Mouse (Mus musculus): Measurements from ENCODE around the gene Nags. TPM values are rescaled to one million over a fixed set of nuclear protein-coding genes. Genes with fewer than 3 reads are reported as not detected.
A peak's percentile ranks its signal among the peaks of the same experiment; 100 is the strongest.

Gene Nags
- polyA plus RNA-seq, 1 experiment from 2014 or later, result not detected

DNA sequence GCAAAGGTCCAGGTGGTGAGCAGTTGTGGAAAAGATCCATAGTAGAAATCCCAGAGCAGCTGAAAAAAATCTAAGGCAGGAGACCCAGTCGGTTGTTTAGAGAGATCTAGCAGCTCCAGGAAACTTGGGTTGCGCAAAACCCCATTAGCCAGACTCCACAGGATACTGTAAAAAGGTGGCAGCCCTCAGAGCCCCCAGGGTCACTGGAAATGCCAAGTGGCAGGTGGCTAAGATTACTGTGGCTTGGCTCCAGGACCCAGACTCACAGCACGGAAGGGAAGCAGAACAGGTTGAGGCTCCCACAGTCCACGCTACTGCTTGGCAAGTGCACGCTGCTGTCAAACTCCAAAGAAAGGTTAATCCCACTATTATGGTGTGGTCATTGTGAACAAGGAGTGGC is 14.5 kb downstream of the Nags start:
- H3K9me3 ChIP-seq (replicated peaks), result no peaks in the 10 kb centered on the region
- H3K4me1 ChIP-seq, result peaks cover 9% of the 10 kb centered on the region
- no peak for ATAC-seq (ENCODE audit: low FRiP score)
- no peak overlapping the region for H3K9ac ChIP-seq
- H3K36me3 ChIP-seq, result peaks cover 34% of the 10 kb centered on the region
- H3K4me3 ChIP-seq, result no peak overlapping the region
- WGBS, result 87% methylated on average over 5 of the region's 5 CpGs
- H3K27me3 ChIP-seq, result no peaks in the 10 kb centered on the region
- no peak overlapping the region for H3K27ac ChIP-seq
- H3K4me2 ChIP-seq (replicated peaks), result no peak overlapping the region

DNA sequence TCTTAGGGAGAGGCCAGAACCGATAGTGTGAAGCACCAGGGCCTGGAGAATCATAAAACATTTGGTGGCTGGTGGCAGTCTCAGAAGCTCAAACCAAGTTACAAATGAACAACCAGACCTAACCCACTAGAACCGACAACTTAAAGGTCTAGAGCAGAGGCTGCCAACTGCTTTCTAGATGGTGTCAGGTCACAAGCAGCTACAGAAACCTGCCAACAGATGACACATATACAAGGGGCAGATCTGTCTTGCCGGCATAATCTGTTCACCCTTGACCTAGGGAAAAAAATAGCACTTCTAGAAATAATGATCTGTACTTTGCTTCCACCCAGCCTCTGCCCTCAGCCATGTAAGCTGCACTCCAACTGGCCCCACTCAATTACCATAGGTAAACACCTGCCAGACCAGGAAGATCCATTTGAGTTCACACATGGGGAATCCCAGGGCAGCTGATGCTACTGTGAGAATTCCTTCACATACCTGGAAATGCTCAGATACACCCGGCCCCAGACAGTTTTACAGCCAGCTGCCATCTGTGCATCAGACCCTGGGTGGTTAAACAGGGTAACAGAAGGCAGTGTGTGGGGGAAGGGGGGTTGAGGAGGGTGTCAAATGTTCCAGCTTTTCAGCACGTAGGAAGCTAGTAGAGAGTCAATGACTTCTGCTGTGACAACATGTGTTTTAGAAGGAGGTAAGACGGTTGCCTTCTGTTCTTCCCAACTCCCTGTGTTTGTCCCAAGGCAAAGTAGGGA is 20.8 kb downstream of the Nags start:
- no peaks in the 10 kb centered on the region for H3K4me1 ChIP-seq
- WGBS, result 78% methylated on average over 6 of the region's 6 CpGs
- peaks cover 76% of the 10 kb centered on the region for H3K36me3 ChIP-seq
- no peak overlapping the region for H3K4me3 ChIP-seq
- no peak overlapping the region for H3K27ac ChIP-seq
- no peak overlapping the region for H3K4me2 ChIP-seq (replicated peaks)
- no peaks in the 10 kb centered on the region for H3K9me3 ChIP-seq (replicated peaks)
- no peaks in the 10 kb centered on the region for H3K27me3 ChIP-seq
- ATAC-seq (ENCODE audit: low FRiP score), result no peak
- H3K9ac ChIP-seq, result no peak overlapping the region

GRCm38 (mm10) chr11:102167539-102167938 is 22.2 kb downstream of the Nags start:
- H3K27me3 ChIP-seq, result no peaks in the 10 kb centered on the region
- ATAC-seq (ENCODE audit: low FRiP score), result no peak
- WGBS, result 96% methylated on average over 5 of the region's 5 CpGs
- no peak overlapping the region for H3K9ac ChIP-seq
- no peak overlapping the region for H3K4me3 ChIP-seq
- H3K36me3 ChIP-seq, result peaks cover 67% of the 10 kb centered on the region
- no peak overlapping the region for H3K27ac ChIP-seq
- no peaks in the 10 kb centered on the region for H3K9me3 ChIP-seq (replicated peaks)
- H3K4me1 ChIP-seq, result no peaks in the 10 kb centered on the region
- H3K4me2 ChIP-seq (replicated peaks), result no peak overlapping the region

- Histone ChIP-seq H3K4me1 (no peaks in the 10 kb centered on the region), H3K27me3 (no peaks in the 10 kb centered on the region), H3K9me3 (replicated peaks) (no peaks in the 10 kb centered on the region), H3K4me2 (replicated peaks) (no peak overlapping the region), H3K36me3 (peaks cover 58% of the 10 kb centered on the region), H3K27ac (no peak overlapping the region), H3K9ac (no peak overlapping the region), H3K4me3 (no peak overlapping the region)
- ATAC-seq (ENCODE audit: low FRiP score), result no peak
- 92% methylated on average over 5 of the region's 5 CpGs for WGBS
Measured at GRCm38 (mm10) chr11:102168689-102169088, 23.4 kb downstream of the Nags start.

- H3K27me3 ChIP-seq, result no peaks in the 10 kb centered on the region
- H3K4me1 ChIP-seq, result peaks cover 10% of the 10 kb centered on the region
- no peak overlapping the region for H3K9ac ChIP-seq
- ATAC-seq (ENCODE audit: low FRiP score), result no peak
- H3K9me3 ChIP-seq (replicated peaks), result no peaks in the 10 kb centered on the region
- peaks cover 53% of the 10 kb centered on the region for H3K36me3 ChIP-seq
- H3K27ac ChIP-seq, result no peak overlapping the region
- no peak overlapping the region for H3K4me2 ChIP-seq (replicated peaks)
- H3K4me3 ChIP-seq, result no peak overlapping the region
Measured at GRCm38 (mm10) chr11:102179836-102180235, 34.5 kb downstream of the Nags start.

- no peak for ATAC-seq (ENCODE audit: low FRiP score)
- Histone ChIP-seq H3K36me3 (peaks cover 18% of the 10 kb centered on the region), H3K27ac (peak overlapping the region; percentile 97), H3K4me2 (replicated peaks) (peak overlapping the region; percentile 61), H3K27me3 (no peaks in the 10 kb centered on the region), H3K4me3 (peak overlapping the region; percentile 88), H3K9me3 (replicated peaks) (no peaks in the 10 kb centered on the region), H3K9ac (peak overlapping the region; percentile 94), H3K4me1 (peaks cover 12% of the 10 kb centered on the region)
- 7% methylated on average over 7 of the region's 7 CpGs for whole genome bisulfite sequencing
Measured at GRCm38 (mm10) chr11:102184253-102184645, 38.9 kb downstream of the Nags start.

DNA sequence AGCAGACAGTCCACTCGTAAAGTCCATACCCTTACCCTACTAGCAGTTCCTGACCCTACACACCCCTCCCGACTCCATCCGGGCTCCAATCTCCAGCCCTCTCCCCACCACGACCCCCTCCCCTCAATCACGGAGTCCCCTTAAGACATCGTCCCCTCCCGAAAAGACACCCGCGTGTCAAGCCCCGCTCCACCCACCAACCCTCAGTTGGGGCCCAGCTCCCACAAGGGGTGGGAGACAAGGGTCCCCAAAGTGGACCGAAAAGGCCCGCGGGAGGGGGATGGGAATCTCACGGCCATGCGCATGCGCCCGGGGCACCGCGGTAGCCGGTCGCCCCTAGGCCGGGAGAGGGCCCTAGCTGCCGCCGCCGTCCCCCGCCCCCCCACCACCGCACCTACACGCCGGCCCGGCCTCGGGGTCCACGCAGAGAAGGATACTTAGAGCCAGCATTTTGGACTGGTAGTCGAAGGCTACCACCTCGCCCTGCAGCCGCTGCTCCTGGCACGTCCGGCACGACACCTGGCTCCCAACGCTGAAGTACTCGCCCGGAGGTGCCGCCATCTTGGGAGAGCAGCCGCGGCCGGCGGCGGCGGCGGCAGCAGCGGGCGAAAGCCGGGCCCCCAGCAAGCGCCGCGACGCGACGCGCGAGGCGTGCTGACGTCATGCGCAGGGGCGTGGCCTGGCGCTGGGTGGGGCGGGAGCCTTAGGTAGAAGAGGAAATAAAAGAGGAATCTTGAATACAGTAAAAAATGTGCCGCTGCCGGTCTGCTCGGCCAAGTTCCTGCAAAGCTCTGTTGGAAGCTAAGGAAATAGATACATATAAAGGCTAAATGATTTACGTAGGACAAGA is 39.6 kb downstream of the Nags start, which contains the start of gene Lsm12:
TSS of gene Lsm12 (minus strand) at position 651 of the 850 bp plus-strand sequence.
- H3K4me2 ChIP-seq (replicated peaks), result peak within 1 kb of the TSS; percentile 61
- H3K4me3 ChIP-seq, result peak within 1 kb of the TSS; percentile 88
- H3K9me3 ChIP-seq (replicated peaks), result no peaks in the 10 kb centered on the region
- H3K9ac ChIP-seq, result peak within 1 kb of the TSS; percentile 94
- WGBS, result under 1% methylated on average over 70 of the region's 70 CpGs
- peak; percentile 87 for ATAC-seq (ENCODE audit: low FRiP score)
- peaks cover 14% of the 10 kb centered on the region for H3K36me3 ChIP-seq
- peaks cover 14% of the 10 kb centered on the region for H3K4me1 ChIP-seq
- no peaks in the 10 kb centered on the region for H3K27me3 ChIP-seq
- H3K27ac ChIP-seq, result peak within 1 kb of the TSS; percentile 97

GRCm38 (mm10) chr11:102185677-102186076 is 40.4 kb downstream of the Nags start:
- Histone ChIP-seq H3K9me3 (replicated peaks) (no peaks in the 10 kb centered on the region), H3K36me3 (peaks cover 11% of the 10 kb centered on the region), H3K4me2 (replicated peaks) (peak overlapping the region; percentile 61), H3K9ac (peak overlapping the region; percentile 94), H3K4me3 (peak overlapping the region; percentile 88), H3K27ac (peak overlapping the region; percentile 97), H3K27me3 (no peaks in the 10 kb centered on the region), H3K4me1 (peaks cover 18% of the 10 kb centered on the region)
- WGBS, result 62% methylated on average over 3 of the region's 3 CpGs
- no peak for ATAC-seq (ENCODE audit: low FRiP score)

- 82% methylated on average over 1 of the region's 1 CpGs for WGBS
- no peaks in the 10 kb centered on the region for H3K27me3 ChIP-seq
- peaks cover 23% of the 10 kb centered on the region for H3K4me1 ChIP-seq
- H3K4me2 ChIP-seq (replicated peaks), result no peak overlapping the region
- no peak overlapping the region for H3K9ac ChIP-seq
- H3K36me3 ChIP-seq, result peaks cover 8% of the 10 kb centered on the region
- H3K9me3 ChIP-seq (replicated peaks), result no peaks in the 10 kb centered on the region
- ATAC-seq (ENCODE audit: low FRiP score), result no peak
- H3K4me3 ChIP-seq, result no peak overlapping the region
- no peak overlapping the region for H3K27ac ChIP-seq
Measured at GRCm38 (mm10) chr11:102186235-102186634, 40.9 kb downstream of the Nags start.

- Histone ChIP-seq H3K9ac (0 out of 2 replicates have a peak overlapping the region, but pooled peaks have one; percentile 70), H3K4me3 (peak overlapping the region; percentile 54), H3K27ac (no peak overlapping the region), H3K4me2 (replicated peaks) (peak overlapping the region; percentile 76), H3K4me1 (peaks cover 19% of the 10 kb centered on the region), H3K36me3 (peaks cover 11% of the 10 kb centered on the region), H3K27me3 (no peaks in the 10 kb centered on the region), H3K9me3 (replicated peaks) (no peaks in the 10 kb centered on the region)
- 69% methylated on average over 6 of the region's 6 CpGs for WGBS
- peak; percentile 1; the same call in 1 of the 2 replicates for ATAC-seq (ENCODE audit: low FRiP score)
Measured at GRCm38 (mm10) chr11:102188980-102189379, 43.7 kb downstream of the Nags start.

DNA sequence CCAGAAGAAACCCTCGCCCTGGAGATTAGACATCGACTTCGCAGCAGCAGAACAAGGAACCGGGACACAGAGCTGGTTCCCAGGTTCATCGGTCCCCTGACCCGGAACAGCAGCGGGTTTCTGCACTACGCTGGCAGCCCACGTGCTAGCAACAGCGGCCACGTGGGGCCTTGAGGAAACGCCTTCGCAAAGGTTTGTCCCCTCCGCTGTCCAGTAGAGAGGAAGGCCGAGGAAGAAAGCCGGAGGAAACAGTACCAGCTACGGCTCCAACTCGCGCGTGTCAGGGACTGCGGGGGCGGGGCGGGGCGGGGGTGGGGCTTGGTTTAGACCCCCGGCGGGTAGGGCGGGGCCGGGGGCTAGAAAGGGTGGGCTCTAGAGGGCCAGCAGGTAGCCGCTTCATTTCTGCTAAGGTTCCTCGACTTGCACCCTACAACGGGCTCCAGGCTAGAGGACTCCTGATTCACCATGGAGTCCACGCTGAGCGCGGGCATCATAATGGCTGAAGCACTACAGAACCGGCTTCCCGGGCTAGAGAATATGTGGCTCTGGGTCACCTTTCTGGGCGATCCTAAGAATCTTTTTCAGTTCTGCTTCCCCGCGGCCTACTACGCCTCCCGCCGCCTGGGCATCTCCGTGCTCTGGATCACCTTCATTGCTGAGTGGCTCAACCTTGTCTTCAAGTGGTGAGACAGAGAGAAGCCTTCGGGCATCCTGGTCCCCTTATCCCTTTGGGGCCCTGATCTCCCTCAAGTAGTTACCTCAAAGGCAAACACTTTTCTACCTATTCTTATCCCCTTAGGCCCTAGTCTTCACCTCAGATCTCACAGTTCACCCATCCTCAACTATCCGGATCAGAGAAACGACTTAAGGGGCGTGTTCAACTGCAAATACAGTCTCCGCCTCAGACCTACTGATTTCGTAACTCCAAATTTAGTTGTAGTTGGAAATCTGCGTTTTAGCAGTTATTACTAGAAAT is 44.4 kb downstream of the Nags start, which contains the start of gene G6pc3:
TSS of gene G6pc3 (plus strand) at position 160 of the 976 bp plus-strand sequence.
- H3K36me3 ChIP-seq, result peaks cover 19% of the 10 kb centered on the region
- H3K4me3 ChIP-seq, result peak within 1 kb of the TSS; percentile 54
- ATAC-seq (ENCODE audit: low FRiP score), result peak; percentile 63
- H3K4me2 ChIP-seq (replicated peaks), result peak within 1 kb of the TSS; percentile 76
- no peaks in the 10 kb centered on the region for H3K9me3 ChIP-seq (replicated peaks)
- no peaks in the 10 kb centered on the region for H3K27me3 ChIP-seq
- WGBS, result 3% methylated on average over 50 of the region's 50 CpGs
- peak within 1 kb of the TSS; percentile 70 for H3K27ac ChIP-seq
- peaks cover 16% of the 10 kb centered on the region for H3K4me1 ChIP-seq
- H3K9ac ChIP-seq, result peak within 1 kb of the TSS; percentile 70

Data from hindbrain, embryonic 12.5 days (tissue).